Mouse (Mus musculus): Measurements from ENCODE around the gene Msh2.
"Not testable (repeated sequence)": the region's sequence is repeated elsewhere in the genome, so short reads cannot be mapped to it uniquely, and the experiment has no call there.

Msh2 gene

DNA sequence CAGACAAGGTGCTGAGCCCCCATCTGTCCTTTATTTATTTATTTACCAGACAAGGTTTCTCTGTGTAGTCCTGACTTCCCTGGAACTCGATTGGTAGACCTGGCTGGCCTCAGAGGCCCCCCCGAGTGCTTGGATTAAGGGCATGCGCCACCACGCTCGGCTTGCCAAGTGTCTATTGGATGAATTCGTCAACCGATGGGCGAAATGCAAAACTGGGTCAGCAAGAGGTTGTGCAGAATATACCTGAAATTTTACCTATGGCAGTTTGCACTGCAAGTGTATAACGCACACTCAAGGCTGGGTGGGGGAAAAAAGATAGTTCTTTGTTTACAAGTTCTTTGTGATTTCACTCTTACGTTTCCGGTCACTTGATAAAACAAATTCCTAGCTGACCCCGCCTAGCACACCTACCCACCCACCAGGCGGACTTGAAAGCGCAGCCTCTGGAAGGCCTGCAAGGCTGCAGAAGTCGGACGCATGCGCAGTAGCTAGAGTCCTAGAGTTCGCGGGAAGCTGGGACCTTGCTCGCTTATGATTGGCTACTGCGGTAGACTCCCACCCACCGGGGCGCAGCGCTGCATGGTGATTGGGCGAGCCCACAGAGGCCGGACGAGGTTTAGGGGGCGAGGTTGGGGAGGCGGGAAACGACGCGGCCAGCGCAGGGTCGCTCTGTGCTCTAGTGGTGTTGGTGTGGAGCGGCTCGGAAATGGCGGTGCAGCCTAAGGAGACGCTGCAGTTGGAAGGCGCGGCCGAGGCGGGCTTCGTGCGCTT lies at the start of gene Msh2:
TSS of gene Msh2 (plus strand) at position 441 of the 771 bp plus-strand sequence.
- DNase-seq, result peak; percentile 99

DNA sequence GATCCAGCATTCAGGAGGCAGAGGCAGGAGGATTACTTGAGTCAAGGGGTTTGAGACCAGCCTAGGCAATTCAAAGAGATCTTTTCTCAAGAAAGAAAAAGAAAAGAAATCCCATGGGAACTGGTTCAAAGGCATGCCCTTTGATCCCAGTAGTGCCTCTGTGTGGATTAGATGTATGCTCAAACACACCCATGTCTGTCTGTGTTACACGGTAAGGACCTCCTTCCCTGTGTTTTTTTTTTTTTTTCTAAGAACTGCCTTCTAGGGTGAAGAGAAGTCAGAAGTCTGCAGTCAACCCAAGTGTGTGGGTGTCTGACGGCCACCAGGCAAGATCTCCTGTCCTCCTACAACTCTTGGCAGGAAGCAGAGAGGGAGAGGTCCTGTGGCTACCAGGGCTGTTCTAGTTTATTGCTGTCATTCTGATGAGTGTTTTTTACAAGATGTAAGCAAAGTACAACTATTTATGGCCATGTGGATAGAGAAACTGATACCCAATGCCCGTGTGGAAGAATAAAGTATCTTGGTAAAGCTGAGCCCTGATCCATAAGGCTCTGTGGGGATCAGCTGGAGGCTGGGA lies 46.5 kb upstream of the Msh2 start:
- no peak for DNase-seq

DNA sequence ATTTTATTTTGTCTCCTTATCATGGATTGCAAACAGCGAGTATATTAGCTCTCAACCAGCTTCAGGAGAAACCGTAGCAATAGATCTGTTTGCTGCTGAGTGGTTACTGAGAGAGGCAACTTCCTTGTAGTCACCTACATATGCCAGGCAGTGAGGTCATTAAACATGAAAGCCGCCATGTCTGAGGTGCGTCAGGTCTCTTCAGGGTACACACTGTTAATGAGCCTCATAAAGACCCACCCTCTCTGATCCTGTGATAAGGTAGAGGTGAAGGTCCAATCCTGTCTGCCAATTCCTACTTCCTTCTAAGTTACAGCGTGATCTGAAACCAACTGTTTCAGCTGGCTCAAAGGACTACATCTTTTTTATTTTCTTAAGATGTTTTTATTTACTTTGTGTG lies 44.0 kb upstream of the Msh2 start:
- no peak for DNase-seq

DNA sequence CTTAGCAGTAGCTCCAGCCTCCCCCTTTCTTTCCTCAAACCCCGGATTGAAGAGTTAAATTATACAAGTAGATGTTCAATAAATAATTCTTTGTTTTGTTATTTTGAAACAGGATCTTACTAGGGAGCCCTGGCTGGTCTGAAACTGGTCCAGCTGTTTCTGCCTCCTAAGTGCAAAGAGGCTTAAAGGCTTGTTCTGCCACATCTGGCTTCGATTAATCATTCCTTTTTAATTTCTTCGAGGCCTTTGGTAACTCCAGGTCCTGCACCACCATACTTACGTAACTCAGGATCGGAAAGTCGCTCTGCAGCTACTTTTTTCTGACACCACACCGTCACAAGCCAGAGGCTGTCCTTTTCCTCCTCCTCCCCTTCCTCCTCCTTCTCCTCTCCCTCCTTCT lies 43.4 kb upstream of the Msh2 start:
- no peak for DNase-seq

DNA sequence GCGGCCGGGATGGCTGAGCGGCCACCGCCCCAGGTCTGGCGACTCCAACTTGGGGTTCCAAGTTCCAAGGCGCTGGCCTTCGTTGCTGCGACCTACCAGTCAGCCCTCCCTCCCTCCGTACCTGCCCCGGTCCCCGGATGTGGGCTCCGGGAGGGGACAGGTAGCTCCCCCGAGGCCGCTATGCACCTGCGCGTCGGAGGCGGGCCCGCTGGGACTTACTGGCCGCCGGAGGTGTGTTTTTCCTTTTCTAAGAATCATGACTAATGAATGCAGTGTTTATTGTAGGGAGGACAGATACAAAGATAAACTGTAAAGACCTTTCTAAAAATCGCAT lies 35.1 kb upstream of the Msh2 start:
- DNase-seq, result peak; percentile 48 to 62

DNA sequence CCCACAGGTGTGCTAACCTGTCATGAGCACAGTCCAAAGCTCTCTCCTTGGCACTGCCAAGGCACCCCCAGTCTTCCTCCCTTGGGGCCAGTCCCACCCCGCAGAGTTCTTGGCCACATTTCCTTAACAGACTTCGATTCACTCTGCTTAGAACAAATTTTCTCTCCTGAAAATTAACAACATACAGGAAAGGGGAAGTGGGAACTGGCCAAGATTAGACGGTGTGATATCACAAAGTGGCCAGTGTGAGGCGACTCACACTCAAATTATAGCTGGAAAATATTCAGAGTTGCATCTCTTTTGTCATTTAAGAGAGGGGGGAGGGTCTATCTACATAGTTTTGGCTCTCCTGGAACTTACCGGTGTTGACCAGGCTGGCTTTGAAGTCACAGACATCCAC lies 32.9 kb upstream of the Msh2 start:
- DNase-seq, result no peak

DNA sequence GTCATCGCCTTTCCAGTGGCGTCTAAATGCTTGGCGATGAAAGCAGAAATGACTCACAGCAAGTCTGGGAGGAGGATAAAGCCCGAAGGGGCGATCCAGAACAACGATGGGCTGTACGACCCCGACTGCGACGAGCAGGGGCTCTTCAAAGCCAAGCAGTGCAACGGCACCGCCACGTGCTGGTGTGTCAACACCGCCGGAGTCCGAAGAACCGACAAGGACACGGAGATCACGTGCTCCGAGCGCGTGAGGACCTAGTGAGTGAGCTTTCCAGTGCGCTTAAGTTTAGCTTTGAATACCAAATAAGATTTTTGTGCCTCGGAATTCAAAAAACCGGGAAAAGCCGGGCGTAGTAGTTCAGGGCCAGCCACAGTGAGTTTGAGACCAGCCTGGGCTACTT lies 31.9 kb upstream of the Msh2 start:
- no peak for DNase-seq

DNA sequence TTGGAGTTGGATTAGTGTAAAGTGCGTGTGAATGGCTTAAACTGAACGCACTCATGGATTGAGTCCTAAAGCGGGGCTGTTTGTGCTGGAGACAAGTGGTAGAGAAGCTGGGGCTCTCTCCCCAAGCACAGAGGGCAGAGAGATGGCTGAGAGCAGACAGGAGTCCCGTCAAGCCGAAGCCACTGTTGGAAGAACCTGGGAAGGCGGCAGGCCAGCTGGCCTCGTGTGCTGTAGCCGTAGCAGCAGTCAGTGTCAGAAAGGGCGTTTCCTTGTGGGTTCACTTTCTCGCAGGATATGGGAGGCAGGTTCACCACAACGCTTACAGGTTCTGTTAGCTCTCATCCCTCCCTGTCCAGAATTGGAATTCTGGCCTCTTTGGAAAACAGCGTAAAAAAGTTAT lies 31.1 kb upstream of the Msh2 start:
- no peak for DNase-seq

DNA sequence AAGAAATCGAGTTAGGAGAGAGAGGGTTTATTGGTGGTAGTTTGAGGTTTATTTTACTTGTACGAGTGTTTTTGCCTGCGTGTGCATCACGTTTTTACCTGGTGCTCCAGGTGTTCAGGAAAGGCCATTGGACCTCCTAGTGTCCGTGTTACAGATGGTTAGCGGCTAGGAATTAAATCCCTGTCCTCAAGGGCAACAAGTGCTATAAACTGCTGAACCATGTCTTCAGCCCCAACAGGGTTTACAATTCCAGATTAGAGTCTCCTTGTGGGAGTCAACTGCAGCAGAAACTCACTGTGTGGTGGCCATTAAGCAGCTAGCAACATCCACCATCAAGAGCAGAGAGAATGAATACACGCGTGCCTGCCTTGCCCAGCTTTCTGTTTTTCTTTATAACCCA lies 29.4 kb upstream of the Msh2 start:
- no peak for DNase-seq

DNA sequence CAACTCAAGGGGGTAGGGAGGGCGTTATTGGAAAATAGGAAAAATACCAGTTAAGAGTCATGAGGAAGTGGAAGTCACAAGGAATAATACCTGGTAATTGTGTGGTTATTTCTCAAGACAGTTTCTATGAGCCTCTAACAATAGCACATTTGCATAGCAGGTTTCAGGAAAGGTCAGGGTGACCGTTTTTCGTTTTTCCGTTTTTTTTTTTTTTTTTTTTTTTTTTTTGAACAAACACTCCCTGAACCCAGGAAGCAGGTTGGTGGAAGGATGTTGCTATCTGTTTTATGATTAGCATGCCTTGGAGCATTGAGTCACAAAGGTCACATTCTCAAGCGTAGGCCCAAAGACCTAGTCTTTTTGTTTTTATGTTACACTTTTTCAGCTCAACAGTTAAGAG lies 16.5 kb upstream of the Msh2 start:
- DNase-seq, result not testable (repeated sequence)

DNA sequence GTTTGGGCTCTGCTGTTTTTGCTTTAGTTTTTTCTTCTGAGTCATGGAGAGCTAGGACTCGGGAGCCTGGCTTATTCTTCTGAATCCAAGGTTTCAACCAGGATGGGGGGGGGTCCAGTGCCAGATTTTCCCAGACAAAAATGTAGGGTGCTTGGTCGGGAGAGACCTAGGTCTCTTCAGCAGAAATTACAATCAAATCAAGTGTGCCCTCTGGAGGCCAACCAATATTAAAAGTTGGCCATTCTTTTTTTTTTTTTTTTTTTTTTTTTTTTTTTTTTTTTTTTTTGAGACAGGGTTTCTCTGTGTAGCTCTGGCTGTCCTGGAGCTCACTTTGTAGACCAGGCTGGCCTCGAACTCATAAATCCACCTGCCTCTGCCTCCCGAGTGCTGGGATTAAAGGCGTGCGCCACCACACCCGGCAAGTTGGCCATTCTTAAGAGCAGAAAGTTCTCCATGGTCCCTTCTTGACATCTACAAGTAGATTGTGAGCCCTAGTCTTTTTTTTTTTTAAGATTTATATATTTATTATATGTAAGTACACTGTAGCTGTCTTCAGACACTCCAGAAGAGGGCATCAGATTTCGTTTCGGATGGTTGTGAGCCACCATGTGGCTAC lies 10.1 kb upstream of the Msh2 start:
- DNase-seq, result not testable (repeated sequence)

DNA sequence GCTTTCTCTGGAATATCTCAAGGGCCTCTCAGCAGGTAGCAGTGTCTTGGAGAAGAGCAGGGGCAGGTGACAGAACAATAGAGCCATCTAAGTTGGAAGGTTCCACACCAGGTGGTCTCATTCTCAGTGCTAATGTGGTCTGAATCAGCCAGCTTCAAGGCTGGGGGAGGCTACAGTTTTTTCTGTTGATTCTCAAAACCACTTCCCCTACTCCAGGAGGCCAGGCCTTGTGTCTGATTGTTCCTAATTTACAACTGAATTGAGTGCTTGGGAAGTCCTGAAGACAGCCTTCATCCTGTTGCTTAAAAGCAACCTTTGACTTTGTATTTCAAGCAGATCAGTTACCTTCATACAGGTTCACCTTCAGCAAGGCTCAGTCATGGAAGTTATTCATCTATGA lies 7.9 kb upstream of the Msh2 start:
- DNase-seq, result no peak

DNA sequence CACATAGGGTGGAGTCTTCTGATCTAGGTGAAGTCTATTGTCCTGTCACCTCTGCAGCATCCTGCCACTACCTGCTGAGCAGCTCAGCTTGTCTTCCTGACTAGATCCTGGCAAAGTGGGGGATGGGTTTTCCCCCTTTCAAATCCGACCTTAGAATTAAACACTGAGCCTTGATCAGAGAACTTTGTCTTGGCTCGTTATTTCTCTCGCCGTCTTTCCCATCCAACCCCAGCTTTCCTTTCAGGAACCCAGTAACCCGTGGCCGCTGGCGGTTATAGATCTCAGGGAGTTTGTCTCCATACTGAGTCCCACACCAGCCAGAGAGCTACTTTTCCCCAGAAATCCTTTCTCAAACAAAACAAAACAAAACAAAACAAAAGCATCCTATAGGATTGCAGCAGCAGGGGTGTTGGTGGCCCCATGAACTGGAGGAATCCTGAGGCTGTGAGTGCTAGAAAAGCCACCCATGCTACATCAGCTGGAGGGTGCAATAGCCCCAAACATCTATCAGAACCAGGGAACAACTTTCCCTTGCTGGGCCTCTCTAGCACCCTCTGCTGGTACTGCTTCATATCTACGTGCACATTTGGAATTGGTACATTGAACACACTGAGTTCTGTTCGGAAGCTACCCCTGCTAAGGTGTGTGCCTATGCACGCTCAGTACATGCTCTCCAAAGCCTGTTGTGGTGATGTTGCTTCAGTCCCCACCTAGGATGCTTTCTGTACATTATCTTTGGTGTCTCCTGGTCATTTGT lies 6.9 kb upstream of the Msh2 start:
- peak; percentile 51 to 63 for DNase-seq

DNA sequence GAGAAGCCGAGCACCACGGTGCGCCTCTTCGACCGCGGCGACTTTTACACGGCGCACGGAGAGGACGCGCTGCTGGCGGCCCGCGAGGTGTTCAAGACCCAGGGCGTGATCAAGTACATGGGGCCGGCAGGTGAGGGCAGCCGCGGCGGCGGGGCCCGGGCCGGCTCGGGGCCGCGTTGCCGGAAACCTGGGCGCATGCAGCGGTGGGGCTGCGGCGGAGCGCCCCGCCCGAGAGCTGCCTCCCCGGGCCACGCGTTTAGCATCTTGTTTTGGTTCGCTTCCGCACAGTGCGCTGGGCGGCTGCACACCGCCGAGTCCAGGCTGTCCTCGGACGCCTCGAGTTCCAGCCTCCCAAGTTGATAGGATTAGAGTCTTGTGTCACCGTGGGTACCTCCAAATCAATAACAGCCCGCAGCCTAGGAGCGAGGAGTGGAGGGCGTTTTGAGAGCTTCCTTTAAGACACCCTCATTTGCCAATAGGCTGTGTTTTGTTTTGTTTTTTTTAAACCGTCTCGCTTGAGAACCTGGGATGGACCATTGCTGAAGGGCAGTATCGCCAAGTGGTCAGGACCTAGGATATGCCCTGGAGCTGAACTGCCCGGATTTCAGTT lies 652 bp downstream of the Msh2 start:
- DNase-seq, result peak; percentile 66 to 69

DNA sequence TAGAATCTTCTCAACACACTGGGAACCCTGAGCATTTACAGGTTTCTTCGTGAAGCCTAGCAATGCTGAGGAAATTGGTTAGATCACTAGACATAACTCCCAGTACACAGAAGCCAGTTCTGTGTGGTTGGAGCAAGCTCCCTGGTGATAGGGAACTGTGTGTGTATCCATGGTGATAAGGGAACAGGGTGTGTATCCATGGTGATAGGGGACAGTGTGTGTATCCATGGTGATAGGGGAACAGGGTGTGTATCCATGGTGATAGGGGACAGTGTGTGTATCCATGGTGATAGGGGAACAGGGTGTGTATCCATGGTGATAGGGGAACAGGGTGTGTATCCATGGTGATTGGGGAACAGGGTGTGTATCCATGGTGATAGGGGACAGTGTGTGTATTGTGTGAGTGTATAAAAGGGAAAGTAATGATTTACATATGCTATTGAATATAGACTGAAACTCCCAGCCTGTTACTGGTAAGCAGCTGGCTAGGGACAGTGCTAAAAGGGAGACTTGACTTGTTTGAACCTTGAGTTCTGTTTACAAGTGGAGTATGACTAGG lies 4.9 kb downstream of the Msh2 start:
- DNase-seq, result not testable (repeated sequence)

DNA sequence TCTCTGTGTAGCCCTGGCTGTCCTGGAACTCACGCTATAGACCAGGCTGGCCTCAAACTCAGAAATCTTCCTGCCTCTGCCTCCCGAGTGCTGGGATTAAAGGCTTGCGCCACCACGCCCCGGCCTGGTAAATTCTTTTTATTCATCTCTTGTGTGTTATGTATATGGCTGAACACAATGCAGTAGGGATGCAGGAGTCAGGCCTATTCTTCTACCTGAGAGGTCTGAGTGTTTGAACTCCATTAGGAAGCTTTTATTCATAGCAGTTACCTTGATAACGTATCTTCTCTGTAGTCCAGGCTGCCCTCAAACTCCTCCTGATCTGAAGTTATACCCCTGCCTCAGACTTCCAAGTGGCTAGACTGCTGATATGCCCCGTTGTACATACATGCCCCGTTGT lies 5.5 kb downstream of the Msh2 start:
- no peak for DNase-seq

DNA sequence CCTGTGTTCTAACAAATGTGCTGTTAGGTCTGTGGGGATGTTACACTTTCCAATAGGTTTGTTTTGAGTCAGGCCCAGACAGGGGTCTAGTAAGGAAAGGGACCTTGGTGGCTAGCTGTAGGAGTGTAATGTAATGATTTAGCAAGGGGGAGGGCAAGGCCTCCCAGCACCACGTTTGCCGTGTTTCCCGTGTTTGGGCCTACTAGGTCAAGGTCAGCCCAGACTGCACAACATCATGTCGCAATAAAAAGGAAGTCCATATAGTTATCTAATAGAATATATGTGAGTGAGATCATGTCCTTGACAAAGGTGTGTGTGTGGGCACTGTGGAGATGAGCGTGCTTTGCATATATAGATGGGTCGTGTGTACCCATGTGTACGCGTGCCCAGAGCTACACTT lies 17.1 kb downstream of the Msh2 start:
- no peak for DNase-seq

DNA sequence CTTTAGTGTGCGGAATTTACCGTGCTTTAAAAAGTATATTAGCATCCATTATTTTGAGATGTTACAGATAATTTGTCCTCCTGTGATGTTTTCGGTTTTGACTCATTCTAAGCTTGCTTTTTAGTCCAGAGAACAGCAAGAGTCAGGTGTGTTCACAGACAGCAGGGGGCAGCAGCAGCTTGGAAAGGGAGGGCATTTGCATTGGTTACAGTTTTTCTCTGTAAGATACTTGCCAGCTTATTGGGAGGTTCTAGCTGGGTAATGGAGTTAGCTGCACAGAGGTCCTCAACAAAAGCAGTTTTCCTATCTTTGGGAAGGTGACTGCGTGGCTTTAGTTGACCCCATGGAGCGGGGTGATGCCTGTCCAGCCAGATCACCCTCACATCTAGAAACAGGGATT lies 19.8 kb downstream of the Msh2 start:
- DNase-seq, result peak; percentile 35 to 49

DNA sequence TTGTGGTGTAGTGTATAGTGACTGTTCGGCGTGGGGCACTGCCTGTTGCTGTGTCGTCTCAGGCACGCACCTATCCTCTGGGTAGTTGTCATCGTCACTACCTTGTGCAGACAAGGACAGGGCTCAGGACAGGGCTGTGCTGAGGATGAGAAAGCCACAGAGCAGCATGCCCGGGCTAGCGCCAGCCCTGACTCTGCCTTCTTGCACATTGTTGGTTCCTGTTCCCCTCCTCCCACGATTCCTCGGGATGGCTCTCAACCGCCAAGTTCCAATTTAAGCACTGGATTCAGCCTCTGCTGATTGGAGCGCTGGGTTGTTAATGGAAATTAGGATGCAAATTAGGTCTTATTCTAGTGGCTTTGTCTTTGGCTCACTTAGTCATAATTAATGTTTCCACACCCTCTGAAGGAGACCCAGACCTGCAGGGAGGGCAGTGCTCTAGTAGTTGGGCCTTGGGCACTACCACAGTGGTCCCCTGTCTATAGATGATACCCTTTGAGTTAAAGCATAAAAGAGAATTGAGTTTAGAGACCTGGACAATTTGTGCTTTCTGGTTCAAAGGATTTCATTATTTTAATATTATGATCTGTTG lies 23.8 kb downstream of the Msh2 start:
- no peak for DNase-seq

DNA sequence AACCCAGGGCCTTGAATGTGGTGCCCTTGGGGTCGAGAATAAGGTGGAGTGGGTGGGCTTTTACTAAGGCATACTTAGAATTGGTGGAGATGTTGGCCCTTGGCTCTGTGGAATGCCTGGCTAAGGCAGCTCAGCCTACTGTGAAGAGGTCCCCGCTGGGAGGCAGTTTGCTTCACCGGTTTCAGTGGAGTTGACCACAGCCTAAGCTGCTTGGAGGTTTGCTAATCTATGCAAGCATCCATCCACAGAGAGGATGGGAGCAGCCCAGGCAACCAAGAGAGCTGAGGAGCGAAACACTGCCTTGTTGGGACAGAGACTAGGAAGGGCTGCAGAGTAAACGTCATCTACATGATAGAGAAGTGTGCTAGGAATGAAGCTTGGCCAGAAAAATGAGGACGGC lies 24.7 kb downstream of the Msh2 start:
- no peak for DNase-seq

DNA sequence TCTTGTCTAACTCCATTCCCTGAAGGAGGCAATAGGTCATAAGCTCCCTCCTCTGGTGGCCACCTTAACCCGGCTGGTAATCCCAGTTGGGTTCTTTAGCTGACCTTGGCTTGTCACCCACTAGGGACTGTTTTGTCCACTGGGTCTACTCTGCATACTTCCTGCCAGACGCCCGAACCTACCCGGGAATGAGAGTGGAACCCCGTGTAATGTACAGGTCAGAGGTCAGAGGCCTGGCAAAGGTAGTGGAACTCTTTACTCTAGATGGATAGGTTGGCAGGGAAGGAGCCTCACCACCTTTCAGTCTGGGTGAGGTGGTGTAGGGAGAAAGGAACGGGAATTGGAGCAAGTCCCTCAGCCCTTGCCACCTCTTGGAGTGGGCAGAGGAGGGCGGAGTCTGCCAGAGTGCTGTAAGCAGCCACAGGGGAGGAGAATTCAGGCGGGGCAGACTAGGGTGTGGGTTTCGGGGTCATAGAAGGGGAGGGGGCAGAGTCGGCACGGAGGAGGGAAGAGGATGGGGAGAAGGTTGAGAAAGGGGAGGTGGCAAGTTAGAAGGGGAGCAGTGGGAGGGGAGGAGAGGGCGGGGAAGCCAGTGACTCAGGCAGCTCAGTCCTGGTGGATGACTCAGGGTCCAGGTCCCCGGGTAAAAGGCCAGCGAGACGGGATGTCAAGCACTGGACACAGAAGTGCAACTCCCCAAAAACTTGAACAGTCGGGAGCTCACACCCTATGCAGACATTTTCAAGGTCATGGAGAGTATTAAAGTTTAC lies 27.1 kb downstream of the Msh2 start:
- DNase-seq, result no peak

DNA sequence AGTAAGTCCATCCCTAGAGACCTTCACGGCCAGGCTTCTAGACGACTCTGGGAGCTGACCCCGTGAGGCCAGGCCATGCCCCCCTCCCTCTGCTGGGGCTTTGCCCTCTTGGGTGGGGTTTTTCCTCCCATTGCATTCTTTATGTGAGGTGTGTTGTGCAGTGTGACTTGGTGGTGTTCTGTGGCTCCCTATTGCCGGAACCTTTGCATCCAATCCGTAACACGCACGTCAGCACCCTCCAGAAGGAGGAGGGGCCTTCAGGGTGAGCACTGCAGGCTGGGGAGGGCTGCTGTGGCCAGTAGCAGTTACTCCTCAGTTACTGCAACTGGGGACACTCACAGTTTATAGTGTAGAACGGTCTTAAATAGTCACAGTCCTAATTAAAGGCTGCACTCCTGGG lies 28.0 kb downstream of the Msh2 start:
- DNase-seq, result no peak

Data from thymus, postnatal 36 days (tissue).